Comparison of ENCODE assay signal across 23 mouse cellular contexts in the genomic region with DNA sequence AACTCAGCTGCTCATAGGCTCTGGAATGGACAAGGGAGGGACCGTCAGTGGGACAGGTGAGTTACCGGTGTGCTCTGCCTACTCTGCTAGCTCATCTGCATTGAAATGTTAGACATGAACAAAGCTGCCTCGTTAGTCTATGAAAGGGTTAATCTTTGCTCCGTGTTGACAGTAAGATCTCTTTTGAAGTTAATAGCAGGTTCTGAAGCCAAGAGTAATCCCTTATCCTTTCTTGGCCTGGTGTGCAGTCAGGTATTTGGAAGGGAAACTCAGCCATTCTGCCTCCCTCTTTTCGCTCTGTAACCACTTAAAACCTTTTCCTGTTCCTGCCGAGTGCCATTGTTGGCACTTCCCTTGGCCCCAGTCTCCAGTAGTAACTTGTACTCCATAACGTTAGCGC. TPM values are rescaled to one million over a fixed set of nuclear protein-coding genes. Genes with fewer than 3 reads are reported as not detected.
DNase-seq lines count a peak whose midpoint lies in the region; ATAC-seq and TF ChIP-seq lines count a peak whose summit lies in the region.
"Had no signal": no experiment of that assay in that cellular context is flagged by ENCODE, and none has a peak within 500 bp of the region (broad histone marks: within the 10 kb centered on the region; RNA-seq: fewer than 3 reads in every experiment).

No protein-coding gene starts in this region.

- 32% methylated on average over 8 of the region's 8 CpGs for WGBS in heart, adult 2 months
- WGBS in lung, embryonic 14.5 days, result 54% methylated on average over 8 of the region's 8 CpGs
- 41% methylated on average over 8 of the region's 8 CpGs for WGBS in lung, adult 2 months
- 52% methylated on average over 8 of the region's 8 CpGs for WGBS in embryonic facial prominence, embryonic 14.5 days
- 47% methylated on average over 8 of the region's 8 CpGs for WGBS in stomach, postnatal 0 days

- no peak for TF ChIP-seq EP300 in heart, adult 2 months (IDR thresholded peaks at IDR 0.05; ENCODE audit: insufficient read depth, low read depth, low read length)
- TF ChIP-seq EP300 in stomach, postnatal 0 days (optimal IDR thresholded peaks at IDR 0.05), result no peak

- ATAC-seq in lung, embryonic 14.5 days (ENCODE audit: insufficient read depth), result no peak; the same call in 1 of the 2 replicates
- peak; percentile 55; the same call in 1 of the 2 replicates for ATAC-seq in embryonic facial prominence, embryonic 14.5 days (ENCODE audit: low read depth)
- ATAC-seq in stomach, postnatal 0 days (ENCODE audit: low FRiP score, low TSS enrichment), result no peak
- ATAC-seq in monocyte, adult 5-6 weeks (replicated peaks; ENCODE audit: insufficient number of reproducible peaks, low FRiP score, low TSS enrichment, poor library complexity, severe bottlenecking), result no peak
- ATAC-seq: forebrain, embryonic 16.5 days; hindbrain, postnatal 0 days; intestine, postnatal 0 days had no signal

- peak overlapping the region; percentile 18; the same call in 1 of the 2 replicates for H3K27ac ChIP-seq in heart, adult 2 months
- H3K27ac ChIP-seq in lung, embryonic 14.5 days (ENCODE audit: low read depth), result peak overlapping the region; percentile 58
- peak overlapping the region; percentile 39 for H3K27ac ChIP-seq in embryonic facial prominence, embryonic 14.5 days (replicated peaks; ENCODE audit: low read depth, low read length)
- peak overlapping the region; percentile 19; the same call in 1 of the 2 replicates for H3K27ac ChIP-seq in stomach, postnatal 0 days (replicated peaks)
- H3K27ac ChIP-seq: hindbrain, embryonic 10.5 days; hindbrain, postnatal 0 days; limb, embryonic 13.5 days; liver, embryonic 13.5 days; macrophage; midbrain, embryonic 10.5 days had no signal

- H3K79me2 ChIP-seq in heart, adult 2 months (replicated peaks; ENCODE audit: control insufficient read depth, insufficient read depth, low read length), result no peaks in the 10 kb centered on the region

- H3K4me3 ChIP-seq in heart, adult 2 months, result no peak overlapping the region
- no peak overlapping the region for H3K4me3 ChIP-seq in lung, embryonic 14.5 days (ENCODE audit: low read depth, low read length)
- H3K4me3 ChIP-seq in lung, adult 2 months (replicated peaks; ENCODE audit: extremely low read depth, low read depth, low read length), result no peak overlapping the region
- no peak overlapping the region for H3K4me3 ChIP-seq in embryonic facial prominence, embryonic 14.5 days (ENCODE audit: low read depth, low read length)
- H3K4me3 ChIP-seq in stomach, postnatal 0 days (ENCODE audit: low read depth, low read length), result no peak overlapping the region
- H3K4me3 ChIP-seq: hindbrain, embryonic 10.5 days; limb, embryonic 13.5 days; liver, embryonic 13.5 days; midbrain, embryonic 10.5 days had no signal

- no peak overlapping the region for H3K4me2 ChIP-seq in lung, embryonic 14.5 days
- H3K4me2 ChIP-seq in embryonic facial prominence, embryonic 14.5 days (ENCODE audit: low read depth, low read length), result no peak overlapping the region
- no peak overlapping the region for H3K4me2 ChIP-seq in stomach, postnatal 0 days (replicated peaks; ENCODE audit: low read depth)
- H3K4me2 ChIP-seq: limb, embryonic 13.5 days; liver, embryonic 13.5 days had no signal

- TF ChIP-seq CTCF in heart, adult 2 months (IDR thresholded peaks at IDR 0.05), result no peak
- no peak for TF ChIP-seq CTCF in lung, embryonic 14.5 days (IDR thresholded peaks at IDR 0.05; ENCODE audit: low read depth)
- no peak for TF ChIP-seq CTCF in lung, adult 2 months (IDR thresholded peaks at IDR 0.05; ENCODE audit: insufficient read depth, low read length)
- no peak for TF ChIP-seq CTCF in stomach, postnatal 0 days (IDR thresholded peaks at IDR 0.05; ENCODE audit: low read depth)

- peaks cover 20% of the 10 kb centered on the region for H3K4me1 ChIP-seq in heart, adult 2 months (ENCODE audit: control insufficient read depth, insufficient read depth, low read length)
- no peaks in the 10 kb centered on the region for H3K4me1 ChIP-seq in lung, embryonic 14.5 days (ENCODE audit: insufficient read depth)
- H3K4me1 ChIP-seq in lung, adult 2 months (ENCODE audit: control insufficient read depth, insufficient read depth, low read length), result peaks cover 5% of the 10 kb centered on the region; the same call in 1 of the 2 replicates
- H3K4me1 ChIP-seq in embryonic facial prominence, embryonic 14.5 days (ENCODE audit: control insufficient read depth, insufficient read depth, low read length), result 0 out of 2 replicates have a peak, but pooled peaks cover 3% of the 10 kb centered on the region
- no peaks in the 10 kb centered on the region for H3K4me1 ChIP-seq in stomach, postnatal 0 days (replicated peaks; ENCODE audit: control insufficient read depth, insufficient read depth)

- H3K27me3 ChIP-seq in heart, adult 2 months (ENCODE audit: control insufficient read depth, insufficient read depth, low read length), result no peaks in the 10 kb centered on the region
- no peaks in the 10 kb centered on the region for H3K27me3 ChIP-seq in lung, embryonic 14.5 days (ENCODE audit: insufficient read depth, low read length)
- H3K27me3 ChIP-seq in embryonic facial prominence, embryonic 14.5 days (replicated peaks; ENCODE audit: control insufficient read depth, insufficient read depth, low read length), result no peaks in the 10 kb centered on the region
- no peaks in the 10 kb centered on the region for H3K27me3 ChIP-seq in stomach, postnatal 0 days (ENCODE audit: control insufficient read depth, insufficient read depth, low read length)
- H3K27me3 ChIP-seq: CH12.LX; limb, embryonic 13.5 days; liver, embryonic 13.5 days had no signal

- no peaks in the 10 kb centered on the region for H3K9me3 ChIP-seq in lung, embryonic 14.5 days (ENCODE audit: low read depth, low read length)
- H3K9me3 ChIP-seq in embryonic facial prominence, embryonic 14.5 days (ENCODE audit: control insufficient read depth, low read length), result no peaks in the 10 kb centered on the region
- H3K9me3 ChIP-seq in stomach, postnatal 0 days (ENCODE audit: control insufficient read depth, low read length), result no peaks in the 10 kb centered on the region
- H3K9me3 ChIP-seq: hindbrain, embryonic 10.5 days; limb, embryonic 13.5 days; liver, embryonic 13.5 days; midbrain, embryonic 10.5 days had no signal

- intact Hi-C loops in heart, adult 2 months (cut with DNase I), result no loop called here

- peaks cover 2% of the 10 kb centered on the region; the same call in 1 of the 2 replicates for H3K36me3 ChIP-seq in heart, adult 2 months (ENCODE audit: control insufficient read depth, insufficient read depth, low read length)
- peaks cover 31% of the 10 kb centered on the region for H3K36me3 ChIP-seq in lung, embryonic 14.5 days (ENCODE audit: insufficient read depth)
- peaks cover 11% of the 10 kb centered on the region for H3K36me3 ChIP-seq in embryonic facial prominence, embryonic 14.5 days (ENCODE audit: control insufficient read depth, insufficient read depth, low read length)
- H3K36me3 ChIP-seq in stomach, postnatal 0 days (ENCODE audit: control insufficient read depth, insufficient read depth, low read length), result 0 out of 2 replicates have a peak, but pooled peaks cover 2% of the 10 kb centered on the region

- no peak for TF ChIP-seq POLR2A in heart, adult 2 months (IDR thresholded peaks at IDR 0.05; ENCODE audit: insufficient read depth, low read depth, low read length)
- TF ChIP-seq POLR2A in lung, adult 2 months (IDR thresholded peaks at IDR 0.05; ENCODE audit: borderline replicate concordance, extremely low read depth, low read depth, low read length), result no peak

- no peak for DNase-seq in heart, adult 2 months
- no peak for DNase-seq in heart, adult 11 months
- DNase-seq in lung, embryonic 14.5 days, result peak; percentile 34
- DNase-seq in lung, adult 2 months, result no peak
- peak; percentile 61 for DNase-seq in embryonic facial prominence, embryonic 14.5 days (ENCODE audit: low spot score)
- DNase-seq in stomach, postnatal 0 days (ENCODE audit: low spot score), result no peak
- DNase-seq in ovary, adult 18-20 months (ENCODE audit: low spot score), result no peak
- DNase-seq: adrenal gland, postnatal 14 days; cerebellum, adult 18-20 months; cerebellum, postnatal 25 days; embryo, embryonic 11 days; liver, embryonic 13.5 days; right cerebral cortex, adult 18-20 months; thymus, postnatal 4 days had no signal

- H3K9ac ChIP-seq in heart, adult 2 months (ENCODE audit: low read depth, low read length), result no peak overlapping the region
- H3K9ac ChIP-seq in lung, embryonic 14.5 days, result no peak overlapping the region
- no peak overlapping the region for H3K9ac ChIP-seq in embryonic facial prominence, embryonic 14.5 days (ENCODE audit: low read depth, low read length)
- H3K9ac ChIP-seq in stomach, postnatal 0 days (ENCODE audit: low read length), result no peak overlapping the region
- H3K9ac ChIP-seq: limb, embryonic 13.5 days; liver, embryonic 13.5 days had no signal

RNA-seq across cellular contexts. Expression of a gene that starts 38.1 kb away (rescaled TPM):
- 10 to 100 TPM; 10.2 to 10.5 TPM for total RNA-seq in heart, adult 2 months (2021)
- polyA plus RNA-seq in heart, adult 2 months (2012; rRNA removed), result 5.2 and 7.7 TPM in 2 replicates
- polyA plus RNA-seq in lung, embryonic 14.5 days (2014; fragmentation: Nextera tagmentation; extraction: Ambion mirVana), result 11.6 and 12.6 TPM in 2 replicates
- polyA plus RNA-seq in lung, adult 2 months (2012; rRNA removed), result 4.3 and 5.9 TPM in 2 replicates
- 6.1 and 7.2 TPM in 2 replicates for polyA plus RNA-seq in embryonic facial prominence, embryonic 14.5 days (2014; fragmentation: Nextera tagmentation; extraction: Ambion mirVana)
- 3.0 and 3.1 TPM in 2 replicates for polyA plus RNA-seq in stomach, postnatal 0 days (2015; fragmentation: Nextera tagmentation; extraction: Ambion mirVana)
- total RNA-seq in monocyte, adult 5-6 weeks (2017), result 1.9 to 7.2 TPM (median 1.9 TPM) in 3 replicates

Comparison
In these comparisons a context has a peak if more than half of its experiments do, and no peak if none do; other contexts are left out.
1. DNase-seq: peak in lung, embryonic 14.5 days (single experiment) and embryonic facial prominence, embryonic 14.5 days (single experiment); none in heart, adult 2 months (0 of 2), heart, adult 11 months (single experiment), lung, adult 2 months (single experiment), stomach, postnatal 0 days (single experiment) and ovary, adult 18-20 months (single experiment).
2. Peak in every context shown above with its lines, with median percentiles within 50 percentile points of each other: H3K27ac ChIP-seq.